Mouse (Mus musculus) embryonic fibroblast, embryonic 13.5 days (primary cell): Measurements from ENCODE around the gene Ptov1. TPM values are rescaled to one million over a fixed set of nuclear protein-coding genes. Genes with fewer than 3 reads are reported as not detected.

Experiments used
- H3K27ac ChIP-seq: 2 replicates; pipeline ENCODE4 v1.5.1; 2012; ENCODE audit warnings: low read length, control low read depth, inconsistent platforms; ENCODE audit not compliant: insufficient read depth
- H3K4me1 ChIP-seq: 2 replicates; pipeline ENCODE4 v1.6.1; 2011; ENCODE audit warnings: low read length; ENCODE audit not compliant: control insufficient read depth, insufficient read depth
- H3K4me3 ChIP-seq: 2 replicates; pipeline ENCODE4 v1.5.1; 2011; ENCODE audit warnings: mild to moderate bottlenecking, control low read depth, low read length; ENCODE audit not compliant: insufficient read depth
- CTCF ChIP-seq: IDR thresholded peaks from 2 replicates; pipeline ENCODE4 v1.5.1; 2011; ENCODE audit warnings: mild to moderate bottlenecking, control low read depth, low read length, moderate library complexity, borderline replicate concordance; ENCODE audit not compliant: insufficient read depth
- POLR2A ChIP-seq: IDR thresholded peaks from 2 replicates; pipeline ENCODE4 v1.6.1; 2011; ENCODE audit warnings: low read depth, mild to moderate bottlenecking, control low read depth, low read length, moderate library complexity
- polyA plus RNA-seq: library from polyadenylated mRNA; stranded (reverse); fragments of >200 nt; gene quantifications from 2 replicates; pipeline ENCODE4 v1.2.4, GENCODE M21; 2011; ENCODE audit warnings: low read depth; ENCODE audit not compliant: missing spikeins, insufficient read length

The Ptov1 gene
- polyA plus RNA-seq, 1 experiment: 160 TPM

DNA sequence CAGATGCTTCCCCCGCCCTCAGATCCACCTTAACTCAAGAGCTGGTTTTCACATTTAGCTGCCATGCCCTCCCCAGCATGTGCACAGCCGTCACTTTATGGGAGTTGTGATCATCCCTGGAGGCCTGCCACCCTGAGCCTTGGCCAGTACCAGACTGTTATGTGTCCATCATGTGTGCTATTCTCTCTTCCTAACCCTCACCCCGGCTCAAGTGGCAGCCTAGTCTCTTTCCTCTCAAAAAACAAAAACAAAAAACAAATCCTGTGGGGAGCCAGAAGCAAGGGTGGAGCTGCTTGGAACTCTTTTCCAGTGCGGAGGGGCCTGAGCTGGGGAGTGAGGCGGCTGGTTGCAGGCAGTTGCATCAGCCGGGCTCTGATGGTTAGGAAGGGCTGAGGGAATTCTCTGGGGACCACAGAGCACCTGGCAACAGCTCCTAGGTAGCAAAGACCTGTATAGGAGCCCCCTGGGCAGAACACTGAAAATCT, 50.8 kb downstream of the Ptov1 start:
- no peak for TF ChIP-seq CTCF
- peak; percentile 15; the same call in 1 of the 2 replicates for TF ChIP-seq POLR2A
- Histone ChIP-seq H3K4me3 (peak overlapping the region; percentile 65), H3K4me1 (peaks cover 14% of the 10 kb centered on the region; the same call in 1 of the 2 replicates), H3K27ac (peak overlapping the region; percentile 93)

DNA sequence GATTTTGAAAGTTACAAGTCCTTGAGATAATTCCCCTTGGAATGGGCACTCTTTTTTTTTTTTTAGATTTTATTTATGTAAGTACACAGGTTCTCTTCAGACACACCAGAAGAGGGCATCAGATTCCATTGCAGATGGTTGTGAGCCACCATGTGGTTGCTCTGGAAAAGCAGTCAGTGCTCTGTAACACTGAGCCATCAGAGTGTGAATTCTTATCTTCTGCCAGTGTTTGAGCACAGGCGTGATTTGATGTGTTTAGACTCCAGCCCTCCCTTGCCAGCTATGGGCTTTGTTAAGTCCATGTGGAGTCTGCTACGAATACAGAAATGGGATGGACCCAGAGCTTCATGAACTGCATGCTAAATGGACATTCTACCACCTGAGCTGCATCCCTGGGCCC, 51.4 kb downstream of the Ptov1 start:
- Histone ChIP-seq H3K4me1 (peaks cover 14% of the 10 kb centered on the region; the same call in 1 of the 2 replicates), H3K27ac (peak overlapping the region; percentile 93), H3K4me3 (peak overlapping the region; percentile 65)
- 0 out of 2 replicates have a peak, but pooled peaks have one; percentile 3 for TF ChIP-seq CTCF
- TF ChIP-seq POLR2A: peak; percentile 24; the same call in 1 of the 2 replicates

DNA sequence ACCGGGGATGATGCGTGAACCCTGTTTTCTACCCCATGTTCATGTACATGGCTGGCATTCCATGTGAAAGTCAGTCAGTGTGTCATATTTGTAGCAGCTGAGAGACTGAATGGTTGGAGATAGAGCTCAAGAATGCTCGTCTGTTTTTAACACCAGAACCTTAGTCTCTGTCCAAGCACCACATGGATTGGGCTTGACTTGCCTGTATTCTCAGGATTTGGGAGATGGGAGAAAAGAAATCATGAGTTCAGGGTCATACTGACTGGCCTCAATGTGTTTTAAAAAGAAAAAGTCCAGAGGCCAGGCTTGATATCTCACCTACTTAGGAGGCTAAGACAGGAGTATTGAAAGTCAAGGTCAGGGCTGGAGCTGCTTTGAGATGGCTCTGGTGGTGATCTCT, 52.1 kb downstream of the Ptov1 start:
- TF ChIP-seq CTCF (no peak), POLR2A (peak; percentile 63; the same call in 1 of the 2 replicates)
- peak overlapping the region; percentile 65 for H3K4me3 ChIP-seq
- peaks cover 14% of the 10 kb centered on the region; the same call in 1 of the 2 replicates for H3K4me1 ChIP-seq
- peak overlapping the region; percentile 93 for H3K27ac ChIP-seq

DNA sequence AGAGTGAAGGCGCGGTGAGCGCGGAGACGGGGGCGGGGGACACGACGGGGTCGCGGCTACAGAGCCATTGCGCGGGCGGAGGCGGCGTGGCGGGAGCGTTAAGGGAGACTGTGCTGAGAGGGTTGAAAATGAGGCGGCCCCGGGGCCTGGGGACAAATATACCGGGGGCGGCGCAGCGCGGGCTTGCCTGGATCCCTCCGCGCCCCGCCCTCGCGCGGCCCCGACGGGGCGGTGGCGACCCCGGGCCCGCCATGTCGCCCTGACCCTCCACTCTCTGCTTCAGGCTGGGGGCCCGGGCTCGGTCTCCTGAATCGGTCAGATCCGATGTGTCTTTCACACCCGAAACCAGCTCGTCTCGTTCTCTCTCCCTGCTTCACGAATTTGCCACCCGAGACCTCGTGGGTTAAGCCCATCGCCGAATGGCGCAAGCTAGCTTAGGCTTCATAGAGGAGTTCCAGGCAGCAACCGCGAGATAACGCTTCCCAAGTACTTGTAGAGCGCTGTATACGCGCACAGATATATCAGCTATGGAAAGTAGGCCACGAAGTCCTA, 53.0 kb downstream of the Ptov1 start, which contains the start of gene Atf5:
Gene Atf5 (minus strand): TSS at position 189 of the 552 bp plus-strand sequence.
- peaks cover 14% of the 10 kb centered on the region; the same call in 1 of the 2 replicates for H3K4me1 ChIP-seq
- peak within 1 kb of the TSS; percentile 93 for H3K27ac ChIP-seq
- TF ChIP-seq CTCF (no peak), POLR2A (peak; percentile 56)
- peak within 1 kb of the TSS; percentile 65 for H3K4me3 ChIP-seq

DNA sequence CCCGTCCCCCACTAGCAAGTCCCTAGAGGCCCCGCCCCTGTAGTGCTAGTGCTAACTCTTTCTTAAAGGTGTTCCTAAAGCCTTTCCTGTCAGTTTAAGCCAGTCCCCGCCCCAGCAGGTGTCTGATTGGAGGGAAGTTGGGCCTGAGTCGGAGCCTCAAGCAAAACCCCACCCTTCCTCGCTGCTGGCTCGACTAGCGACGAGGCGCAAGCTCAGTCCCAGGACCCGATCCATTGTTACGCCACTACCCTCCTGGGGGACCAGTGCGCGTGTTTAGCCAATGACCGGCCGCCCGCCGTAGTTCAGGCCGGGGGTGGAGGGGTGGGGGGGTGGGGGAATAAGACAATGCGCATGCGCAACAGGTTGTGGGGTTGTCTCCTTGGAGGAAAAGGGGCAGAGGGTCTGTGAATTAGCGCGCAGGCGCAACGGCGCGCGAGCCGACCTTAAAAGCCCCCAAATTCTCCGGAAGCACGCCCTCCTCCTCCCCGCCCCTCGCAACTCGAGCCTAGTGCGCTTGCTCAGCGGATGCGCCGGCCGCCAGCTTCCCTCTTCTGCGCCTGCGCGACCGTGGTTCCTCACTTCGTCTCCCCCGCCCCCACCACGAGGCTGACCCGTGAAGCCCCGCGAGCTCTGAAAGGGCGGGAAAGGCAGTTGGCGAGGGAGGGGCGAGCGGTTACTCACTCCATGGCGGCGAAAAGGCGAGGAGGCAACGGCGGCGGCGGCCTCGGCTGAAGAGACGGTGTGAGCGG, 53.7 kb downstream of the Ptov1 start, which contains the start of the genes Nup62 and Il4i1:
Gene Nup62 (plus strand): TSS at position 368 of the 749 bp plus-strand sequence.
Gene Il4i1 (plus strand): TSS at position 667 of the 749 bp plus-strand sequence.
- Histone ChIP-seq H3K4me3 (peak within 1 kb of the TSS; percentile 65), H3K4me1 (peaks cover 12% of the 10 kb centered on the region; the same call in 1 of the 2 replicates), H3K27ac (peak within 1 kb of the TSS; percentile 93)
- TF ChIP-seq POLR2A (peak; percentile 82; the same call in 1 of the 2 replicates), CTCF (no peak)

DNA sequence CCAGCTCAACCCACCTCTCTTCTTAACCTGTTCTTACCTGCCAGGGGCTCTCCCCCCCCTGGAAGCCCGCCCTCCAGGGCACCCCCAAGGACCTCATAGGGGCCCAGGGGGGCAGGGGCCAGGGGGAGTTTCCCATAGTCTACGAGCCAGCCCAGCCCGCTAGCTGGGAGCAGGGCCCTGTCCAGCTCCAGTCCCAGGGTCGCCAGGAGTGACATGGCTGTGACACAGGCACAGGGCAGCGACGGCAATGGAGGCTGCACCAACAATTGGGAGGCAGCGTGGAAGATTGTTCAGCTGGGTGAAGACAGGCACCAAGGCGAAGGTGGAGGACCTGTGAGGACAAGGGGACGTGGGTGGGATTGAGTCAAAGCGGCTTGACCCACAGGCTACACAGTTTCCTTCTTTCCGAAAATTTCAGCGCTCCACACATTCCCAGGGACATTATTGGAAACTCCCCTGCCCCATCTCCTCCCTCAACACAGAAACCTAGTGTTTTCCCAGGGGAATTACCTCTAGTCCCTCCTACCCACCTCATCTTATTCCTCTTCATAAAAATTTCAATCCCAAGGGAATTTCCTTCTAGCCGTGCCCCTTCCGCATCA, 54.5 kb downstream of the Ptov1 start:
- Histone ChIP-seq H3K27ac (peak overlapping the region; percentile 19; the same call in 1 of the 2 replicates), H3K4me1 (peaks cover 6% of the 10 kb centered on the region; the same call in 1 of the 2 replicates), H3K4me3 (peak overlapping the region; percentile 65)
- TF ChIP-seq CTCF: no peak
- no peak for TF ChIP-seq POLR2A

DNA sequence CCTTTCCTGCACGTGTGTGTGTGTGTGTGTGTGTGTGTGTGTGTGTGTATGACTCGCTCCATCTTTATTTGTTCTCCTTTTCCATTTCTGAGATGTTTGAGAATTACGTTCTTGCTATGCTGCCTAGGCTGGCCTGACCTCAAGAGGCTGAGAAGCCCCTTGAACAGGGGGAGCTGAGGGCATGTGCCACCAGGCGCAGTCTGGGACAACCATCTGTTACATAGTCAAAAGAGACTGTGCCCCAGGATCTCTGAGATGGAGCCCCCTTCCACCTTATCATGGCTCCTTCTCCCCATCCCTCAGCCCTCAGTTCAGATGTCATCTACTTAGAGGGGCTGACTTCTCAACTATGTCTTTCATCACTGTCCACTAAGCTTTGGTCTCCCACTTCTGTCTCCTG, 55.2 kb downstream of the Ptov1 start:
- Histone ChIP-seq H3K4me3 (peak overlapping the region; percentile 65; the same call in 1 of the 2 replicates), H3K4me1 (peaks cover 2% of the 10 kb centered on the region; the same call in 1 of the 2 replicates), H3K27ac (no peak overlapping the region)
- TF ChIP-seq POLR2A (no peak), CTCF (no peak)

DNA sequence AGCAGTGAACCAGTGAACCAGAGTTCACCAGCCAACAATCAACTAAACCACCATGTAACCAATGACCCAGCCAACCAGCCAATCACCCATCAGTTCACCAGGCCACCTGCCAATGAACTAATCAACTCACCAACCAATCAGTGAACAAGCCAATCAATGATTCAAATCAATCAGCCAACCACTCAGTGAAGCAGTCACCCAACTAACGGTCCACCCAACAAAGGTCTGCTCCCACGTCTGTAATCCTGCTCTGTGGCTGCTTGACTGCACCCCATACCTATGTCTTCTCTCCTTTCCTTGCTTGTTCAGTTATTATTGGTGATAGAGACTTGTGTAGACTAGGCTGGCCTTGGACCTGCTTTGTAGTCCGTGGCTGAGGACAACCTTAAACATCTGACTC, 55.6 kb downstream of the Ptov1 start:
- Histone ChIP-seq H3K27ac (no peak overlapping the region), H3K4me3 (peak overlapping the region; percentile 65; the same call in 1 of the 2 replicates), H3K4me1 (no peaks in the 10 kb centered on the region)
- TF ChIP-seq CTCF: no peak
- TF ChIP-seq POLR2A: no peak; the same call in 1 of the 2 replicates

Other genes starting within 250 kb of the Ptov1 start
- not detected in 2 replicates for gene Myh14, start 198.9 kb downstream of the Ptov1 start, polyA plus RNA-seq
- not detected in 2 replicates for gene Izumo2, start 161.0 kb downstream of the Ptov1 start, polyA plus RNA-seq
- gene Vrk3, start 121.4 kb downstream of the Ptov1 start, polyA plus RNA-seq: 26.3 and 27.4 TPM in 2 replicates
- 0.12 and 0.53 TPM in 2 replicates for gene Zfp473, start 118.7 kb downstream of the Ptov1 start, polyA plus RNA-seq
- 41.1 and 41.2 TPM in 2 replicates for gene Nup62, start 53.7 kb downstream of the Ptov1 start, polyA plus RNA-seq
- gene Il4i1, start 53.4 kb downstream of the Ptov1 start, polyA plus RNA-seq: 2.1 and 2.3 TPM in 2 replicates
- gene Atf5, start 53.1 kb downstream of the Ptov1 start, polyA plus RNA-seq: 342 and 471 TPM in 2 replicates
- gene Akt1s1, start 20.8 kb downstream of the Ptov1 start, polyA plus RNA-seq: 80.0 and 84.2 TPM in 2 replicates
- gene Tbc1d17, start 20.7 kb downstream of the Ptov1 start, polyA plus RNA-seq: 26.9 and 33.8 TPM in 2 replicates
- 24.7 and 30.6 TPM in 2 replicates for gene Pnkp, start 12.6 kb downstream of the Ptov1 start, polyA plus RNA-seq
- gene Med25, start 22.9 kb upstream of the Ptov1 start, polyA plus RNA-seq: 33.4 and 42.8 TPM in 2 replicates
- gene Fuz, start 26.3 kb upstream of the Ptov1 start, polyA plus RNA-seq: 11.1 and 11.5 TPM in 2 replicates
- gene Ap2a1, start 59.7 kb upstream of the Ptov1 start, polyA plus RNA-seq: 129 and 132 TPM in 2 replicates
- gene Tsks, start 73.4 kb upstream of the Ptov1 start, polyA plus RNA-seq: not detected in 2 replicates
- 68.9 and 82.5 TPM in 2 replicates for gene Cpt1c, start 105.1 kb upstream of the Ptov1 start, polyA plus RNA-seq
- 403 and 439 TPM in 2 replicates for gene Prmt1, start 116.8 kb upstream of the Ptov1 start, polyA plus RNA-seq
- gene Irf3, start 127.9 kb upstream of the Ptov1 start, polyA plus RNA-seq: 62.2 and 75.1 TPM in 2 replicates
- 31.8 and 37.1 TPM in 2 replicates for gene Bcl2l12, start 128.9 kb upstream of the Ptov1 start, polyA plus RNA-seq
- 75.4 and 79.8 TPM in 2 replicates for gene Scaf1, start 146.6 kb upstream of the Ptov1 start, polyA plus RNA-seq
- gene Rras, start 148.2 kb upstream of the Ptov1 start, polyA plus RNA-seq: 83.0 and 116 TPM in 2 replicates
- gene Prr12, start 183.1 kb upstream of the Ptov1 start, polyA plus RNA-seq: 15.4 and 16.9 TPM in 2 replicates
- 33.0 and 38.0 TPM in 2 replicates for gene Nosip, start 192.6 kb upstream of the Ptov1 start, polyA plus RNA-seq
- gene Prrg2, start 192.9 kb upstream of the Ptov1 start, polyA plus RNA-seq: 15.1 and 17.5 TPM in 2 replicates
- 439 and 601 TPM in 2 replicates for gene Rcn3, start 222.4 kb upstream of the Ptov1 start, polyA plus RNA-seq
- gene Fcgrt, start 234.1 kb upstream of the Ptov1 start, polyA plus RNA-seq: 41.5 and 64.3 TPM in 2 replicates